Mouse (Mus musculus) testis, adult 2 months (tissue): Measurements from ENCODE around the gene Klk1b4. TPM values are rescaled to one million over a fixed set of nuclear protein-coding genes. Genes with fewer than 3 reads are reported as not detected.
"Not testable (repeated sequence)": the region's sequence is repeated elsewhere in the genome, so short reads cannot be mapped to it uniquely, and the experiment has no call there.

ENCODE experiments used
- H3K27ac ChIP-seq: fragments of 200-500 bp; 2 replicates; pipeline ENCODE4 v1.5.1; 2012; ENCODE audit warnings: low read depth, low read length; ENCODE audit not compliant: control insufficient read depth, insufficient read depth
- H3K27me3 ChIP-seq: fragments of 200-500 bp; 2 replicates; pipeline ENCODE4 v1.6.1; 2012; ENCODE audit warnings: mild to moderate bottlenecking, low read length, moderate library complexity; ENCODE audit not compliant: control insufficient read depth, insufficient read depth
- H3K36me3 ChIP-seq: fragments of 200-500 bp; 2 replicates; pipeline ENCODE4 v1.6.1; 2012; ENCODE audit warnings: mild to moderate bottlenecking, low read length; ENCODE audit not compliant: control insufficient read depth, insufficient read depth
- H3K4me1 ChIP-seq: fragments of 200-500 bp; 2 replicates; pipeline ENCODE4 v1.6.1; 2012; ENCODE audit warnings: low read length; ENCODE audit not compliant: control insufficient read depth, insufficient read depth
- H3K4me3 ChIP-seq: fragments of 200-500 bp; 2 replicates; pipeline ENCODE4 v1.5.1; 2012; ENCODE audit warnings: low read depth, mild to moderate bottlenecking, low read length, moderate library complexity, mixed read lengths; ENCODE audit not compliant: control insufficient read depth
- CTCF ChIP-seq: fragments of 200-500 bp; IDR thresholded peaks from 2 replicates; pipeline ENCODE4 v1.5.1; 2012; ENCODE audit warnings: low read depth, mild to moderate bottlenecking, inconsistent platforms, low read length, moderate library complexity; ENCODE audit not compliant: control insufficient read depth, insufficient read depth, insufficient replicate concordance
- POLR2A ChIP-seq: fragments of 200-500 bp; IDR thresholded peaks from 2 replicates; pipeline ENCODE4 v1.6.1; 2012; ENCODE audit warnings: low read depth, mild to moderate bottlenecking, inconsistent platforms, low read length, moderate library complexity; ENCODE audit not compliant: control insufficient read depth
- polyA plus RNA-seq: library from polyadenylated mRNA; depleted of rRNA; stranded (reverse); fragments of >200 nt; gene quantifications from 2 replicates; pipeline ENCODE4 v1.2.3, GENCODE M21; 2012; rRNA removed

The Klk1b4 gene
- 1.7 and 2.3 TPM in 2 replicates for polyA plus RNA-seq

GRCm38 (mm10) chr7:44207135-44207534 is at the start of gene Klk1b4:
Gene Klk1b4, plus strand, starts transcription at chr7:44207435.
- not testable (repeated sequence) for H3K36me3 ChIP-seq, H3K27ac ChIP-seq, H3K27me3 ChIP-seq, H3K4me1 ChIP-seq, H3K4me3 ChIP-seq

- Histone ChIP-seq H3K27me3 (no peaks in the 10 kb centered on the region), H3K36me3 (no peaks in the 10 kb centered on the region), H3K27ac (no peak overlapping the region), H3K4me1 (no peaks in the 10 kb centered on the region), H3K4me3 (no peak overlapping the region)
- TF ChIP-seq POLR2A (no peak), CTCF (no peak)
Observed at GRCm38 (mm10) chr7:44179299-44180045, 27.8 kb upstream of the Klk1b4 start.

GRCm38 (mm10) chr7:44186516-44186915 is 20.7 kb upstream of the Klk1b4 start:
- not testable (repeated sequence) for H3K4me3 ChIP-seq, H3K4me1 ChIP-seq, H3K27me3 ChIP-seq, H3K27ac ChIP-seq, H3K36me3 ChIP-seq

- not testable (repeated sequence) for H3K36me3 ChIP-seq, H3K27ac ChIP-seq, H3K27me3 ChIP-seq, H3K4me3 ChIP-seq, H3K4me1 ChIP-seq
Observed at GRCm38 (mm10) chr7:44187936-44188335, 19.3 kb upstream of the Klk1b4 start, which contains the start of gene Klk1b24. Gene Klk1b24, plus strand, starts transcription at chr7:44188236.

GRCm38 (mm10) chr7:44193466-44193865 is 13.8 kb upstream of the Klk1b4 start:
- H3K27me3 ChIP-seq, H3K4me3 ChIP-seq, H3K36me3 ChIP-seq, H3K27ac ChIP-seq, H3K4me1 ChIP-seq: not testable (repeated sequence)

GRCm38 (mm10) chr7:44197891-44198290 is 9.3 kb upstream of the Klk1b4 start, which contains the start of gene Klk1b3:
Gene Klk1b3, plus strand, starts transcription at chr7:44198191.
- Histone ChIP-seq H3K27ac (no peak within 1 kb of the TSS), H3K4me3 (no peak within 1 kb of the TSS), H3K4me1 (no peaks in the 10 kb centered on the region), H3K36me3 (no peaks in the 10 kb centered on the region), H3K27me3 (no peaks in the 10 kb centered on the region)
- TF ChIP-seq POLR2A (no peak), CTCF (no peak)

- H3K27me3 ChIP-seq: no peaks in the 10 kb centered on the region
- H3K36me3 ChIP-seq: no peaks in the 10 kb centered on the region
- no peaks in the 10 kb centered on the region for H3K4me1 ChIP-seq
- no peak overlapping the region for H3K4me3 ChIP-seq
- no peak overlapping the region for H3K27ac ChIP-seq
- TF ChIP-seq POLR2A (no peak), CTCF (no peak)
Observed at GRCm38 (mm10) chr7:44208307-44208706, 1.1 kb downstream of the Klk1b4 start.

- no peak for TF ChIP-seq POLR2A
- no peak for TF ChIP-seq CTCF
- Histone ChIP-seq H3K27ac (no peak within 1 kb of the TSS), H3K27me3 (no peaks in the 10 kb centered on the region), H3K4me1 (no peaks in the 10 kb centered on the region), H3K4me3 (no peak within 1 kb of the TSS), H3K36me3 (no peaks in the 10 kb centered on the region)
Observed at GRCm38 (mm10) chr7:44215645-44216044, 8.4 kb downstream of the Klk1b4 start, which contains the start of gene Klk1b5. Gene Klk1b5, plus strand, starts transcription at chr7:44215945.

GRCm38 (mm10) chr7:44221601-44222000 is 14.4 kb downstream of the Klk1b4 start:
- H3K36me3 ChIP-seq, H3K4me1 ChIP-seq, H3K27me3 ChIP-seq, H3K4me3 ChIP-seq, H3K27ac ChIP-seq: not testable (repeated sequence)

- not testable (repeated sequence) for H3K36me3 ChIP-seq, H3K4me1 ChIP-seq, H3K4me3 ChIP-seq, H3K27ac ChIP-seq, H3K27me3 ChIP-seq
Observed at GRCm38 (mm10) chr7:44222335-44222734, 15.1 kb downstream of the Klk1b4 start.
